Mouse (Mus musculus) olfactory bulb, adult 2 months (tissue): ENCODE measurements around the gene Arhgap24.

Experiments used
- CTCF ChIP-seq: fragments of 200-500 bp; IDR thresholded peaks from 2 replicates; pipeline ENCODE4 v1.5.1; 2012; ENCODE audit warnings: low read depth, mild to moderate bottlenecking, low read length, moderate library complexity; ENCODE audit not compliant: insufficient read depth
- POLR2A ChIP-seq: fragments of 200-500 bp; IDR thresholded peaks from 2 replicates; pipeline ENCODE4 v1.6.1; 2012; ENCODE audit warnings: mild to moderate bottlenecking, low read depth, low read length, moderate library complexity; ENCODE audit not compliant: insufficient read depth

GRCm38 (mm10) chr5:102470284-102470683 is 10.9 kb upstream of the Arhgap24 start:
- TF ChIP-seq CTCF (no peak), POLR2A (no peak)
